Mouse (Mus musculus): ENCODE measurements around the gene Glis1. TPM values are rescaled to one million over a fixed set of nuclear protein-coding genes. Genes with fewer than 3 reads are reported as not detected.
"Not testable (repeated sequence)": the region's sequence is repeated elsewhere in the genome, so short reads cannot be mapped to it uniquely, and the experiment has no call there.

Glis1 gene
- polyA plus RNA-seq, 1 experiment, result 0.90 TPM

- no peak for TF ChIP-seq POLR2A (IDR thresholded peaks at IDR 0.05; ENCODE audit: extremely low read depth, insufficient read depth, low read length)
- no peak for TF ChIP-seq CTCF (IDR thresholded peaks at IDR 0.05; ENCODE audit: extremely low read depth, insufficient read depth, low read length)
- no peak overlapping the region for H3K4me3 ChIP-seq (ENCODE audit: insufficient read depth, low read length)
- H3K27ac ChIP-seq (ENCODE audit: insufficient read depth, low read length), result no peak overlapping the region
- H3K4me1 ChIP-seq (ENCODE audit: control insufficient read depth, insufficient read depth, low read length), result no peaks in the 10 kb centered on the region
Observed at GRCm38 (mm10) chr4:107586391-107586790, 152.0 kb downstream of the Glis1 start.

- no peaks in the 10 kb centered on the region for H3K4me1 ChIP-seq (ENCODE audit: control insufficient read depth, insufficient read depth, low read length)
- TF ChIP-seq POLR2A (IDR thresholded peaks at IDR 0.05; ENCODE audit: extremely low read depth, insufficient read depth, low read length), result no peak
- no peak for TF ChIP-seq CTCF (IDR thresholded peaks at IDR 0.05; ENCODE audit: extremely low read depth, insufficient read depth, low read length)
- H3K4me3 ChIP-seq (ENCODE audit: insufficient read depth, low read length), result no peak overlapping the region
- H3K27ac ChIP-seq (ENCODE audit: insufficient read depth, low read length), result no peak overlapping the region
Observed at GRCm38 (mm10) chr4:107588637-107589036, 154.2 kb downstream of the Glis1 start.

GRCm38 (mm10) chr4:107589046-107589445 is 154.7 kb downstream of the Glis1 start:
- H3K4me3 ChIP-seq (ENCODE audit: insufficient read depth, low read length), result no peak overlapping the region
- H3K4me1 ChIP-seq (ENCODE audit: control insufficient read depth, insufficient read depth, low read length), result no peaks in the 10 kb centered on the region
- TF ChIP-seq POLR2A (IDR thresholded peaks at IDR 0.05; ENCODE audit: extremely low read depth, insufficient read depth, low read length), result no peak
- H3K27ac ChIP-seq (ENCODE audit: insufficient read depth, low read length), result no peak overlapping the region

- Histone ChIP-seq H3K4me3 (ENCODE audit: insufficient read depth, low read length) (no peak overlapping the region), H3K27ac (ENCODE audit: insufficient read depth, low read length) (no peak overlapping the region), H3K4me1 (ENCODE audit: control insufficient read depth, insufficient read depth, low read length) (no peaks in the 10 kb centered on the region)
- TF ChIP-seq CTCF (IDR thresholded peaks at IDR 0.05; ENCODE audit: extremely low read depth, insufficient read depth, low read length) (no peak), POLR2A (IDR thresholded peaks at IDR 0.05; ENCODE audit: extremely low read depth, insufficient read depth, low read length) (no peak)
Observed at GRCm38 (mm10) chr4:107590805-107591534, 156.6 kb downstream of the Glis1 start.

GRCm38 (mm10) chr4:107593426-107593825 is 159.0 kb downstream of the Glis1 start:
- no peak overlapping the region for H3K27ac ChIP-seq (ENCODE audit: insufficient read depth, low read length)
- H3K4me1 ChIP-seq (ENCODE audit: control insufficient read depth, insufficient read depth, low read length), result no peaks in the 10 kb centered on the region
- H3K4me3 ChIP-seq (ENCODE audit: insufficient read depth, low read length), result no peak overlapping the region
- TF ChIP-seq CTCF (IDR thresholded peaks at IDR 0.05; ENCODE audit: extremely low read depth, insufficient read depth, low read length), result no peak
- TF ChIP-seq POLR2A (IDR thresholded peaks at IDR 0.05; ENCODE audit: extremely low read depth, insufficient read depth, low read length), result no peak

GRCm38 (mm10) chr4:107597226-107597897 is 163.0 kb downstream of the Glis1 start:
- no peak overlapping the region for H3K27ac ChIP-seq (ENCODE audit: insufficient read depth, low read length)
- H3K4me3 ChIP-seq (ENCODE audit: insufficient read depth, low read length), result no peak overlapping the region
- TF ChIP-seq CTCF (IDR thresholded peaks at IDR 0.05; ENCODE audit: extremely low read depth, insufficient read depth, low read length) (no peak), POLR2A (IDR thresholded peaks at IDR 0.05; ENCODE audit: extremely low read depth, insufficient read depth, low read length) (no peak)
- H3K4me1 ChIP-seq (ENCODE audit: control insufficient read depth, insufficient read depth, low read length), result no peaks in the 10 kb centered on the region

- no peak for TF ChIP-seq POLR2A (IDR thresholded peaks at IDR 0.05; ENCODE audit: extremely low read depth, insufficient read depth, low read length)
- no peak for TF ChIP-seq CTCF (IDR thresholded peaks at IDR 0.05; ENCODE audit: extremely low read depth, insufficient read depth, low read length)
- H3K27ac ChIP-seq (ENCODE audit: insufficient read depth, low read length), result no peak overlapping the region
- H3K4me3 ChIP-seq (ENCODE audit: insufficient read depth, low read length), result no peak overlapping the region
- H3K4me1 ChIP-seq (ENCODE audit: control insufficient read depth, insufficient read depth, low read length), result no peaks in the 10 kb centered on the region
Observed at GRCm38 (mm10) chr4:107597898-107598580, 163.6 kb downstream of the Glis1 start.

GRCm38 (mm10) chr4:107598581-107598958 is 164.2 kb downstream of the Glis1 start:
- not testable (repeated sequence) for H3K27ac ChIP-seq (ENCODE audit: insufficient read depth, low read length); H3K4me1 ChIP-seq (ENCODE audit: control insufficient read depth, insufficient read depth, low read length); H3K4me3 ChIP-seq (ENCODE audit: insufficient read depth, low read length)

- no peak overlapping the region for H3K27ac ChIP-seq (ENCODE audit: insufficient read depth, low read length)
- H3K4me1 ChIP-seq (ENCODE audit: control insufficient read depth, insufficient read depth, low read length), result no peaks in the 10 kb centered on the region
- no peak overlapping the region for H3K4me3 ChIP-seq (ENCODE audit: insufficient read depth, low read length)
- TF ChIP-seq CTCF (IDR thresholded peaks at IDR 0.05; ENCODE audit: extremely low read depth, insufficient read depth, low read length), result no peak
- no peak for TF ChIP-seq POLR2A (IDR thresholded peaks at IDR 0.05; ENCODE audit: extremely low read depth, insufficient read depth, low read length)
Observed at GRCm38 (mm10) chr4:107602284-107602683, 167.9 kb downstream of the Glis1 start.

- TF ChIP-seq CTCF (IDR thresholded peaks at IDR 0.05; ENCODE audit: extremely low read depth, insufficient read depth, low read length), result 0 out of 2 replicates have a peak, but pooled peaks have one; percentile 24
- TF ChIP-seq POLR2A (IDR thresholded peaks at IDR 0.05; ENCODE audit: extremely low read depth, insufficient read depth, low read length), result no peak
Observed at GRCm38 (mm10) chr4:107602787-107603186, 168.4 kb downstream of the Glis1 start.

More at GRCm38 (mm10) chr4:107602787-107603186, 168.4 kb downstream of the Glis1 start:
- Histone ChIP-seq H3K27ac (ENCODE audit: insufficient read depth, low read length) (no peak overlapping the region), H3K4me1 (ENCODE audit: control insufficient read depth, insufficient read depth, low read length) (no peaks in the 10 kb centered on the region), H3K4me3 (ENCODE audit: insufficient read depth, low read length) (no peak overlapping the region)

Data from cortical plate, adult 2 months (tissue).